Mouse (Mus musculus) liver, embryonic 16.5 days (tissue): ENCODE data around the gene Lrrc8b. TPM values are rescaled to one million over a fixed set of nuclear protein-coding genes. Genes with fewer than 3 reads are reported as not detected.
A peak's percentile ranks its signal among the peaks of the same experiment; 100 is the strongest.

Source experiments
- ATAC-seq: fragments of 200-750 bp; cut with Nextera tagmentation; 2 replicates; pipeline ENCODE4 v1.8.0; 2017; ENCODE audit warnings: low read depth, mild to moderate bottlenecking, moderate number of reproducible peaks, moderate library complexity
- H3K27ac ChIP-seq: fragments of 300-500 bp; sonication (generic); 2 replicates; pipeline ENCODE4 v1.5.1; 2014; ENCODE audit warnings: mild to moderate bottlenecking, low read length
- H3K27me3 ChIP-seq: fragments of 300-500 bp; sonication (generic); 2 replicates; pipeline ENCODE4 v1.6.1; 2014; ENCODE audit warnings: low read depth, low read length, mixed read lengths; ENCODE audit not compliant: control insufficient read depth, insufficient read depth
- H3K36me3 ChIP-seq: fragments of 300-500 bp; sonication (generic); 2 replicates; pipeline ENCODE4 v1.6.1; 2014; ENCODE audit warnings: mild to moderate bottlenecking; ENCODE audit not compliant: control insufficient read depth, insufficient read depth
- H3K4me1 ChIP-seq: fragments of 300-500 bp; sonication (generic); 2 replicates; pipeline ENCODE4 v1.6.1; 2014; ENCODE audit warnings: low read depth, low read length, mixed read lengths; ENCODE audit not compliant: control insufficient read depth
- H3K4me2 ChIP-seq: fragments of 300-500 bp; sonication (generic); 2 replicates; pipeline ENCODE4 v1.6.1; 2014; ENCODE audit warnings: low read depth, low read length, mixed read lengths
- H3K4me3 ChIP-seq: fragments of 300-500 bp; sonication (generic); 2 replicates; pipeline ENCODE4 v1.5.1; 2014; ENCODE audit warnings: low read depth, mild to moderate bottlenecking, low read length
- H3K9ac ChIP-seq: fragments of 300-500 bp; sonication (generic); 2 replicates; pipeline ENCODE4 v1.6.1; 2014; ENCODE audit warnings: low read depth, low read length
- H3K9me3 ChIP-seq: fragments of 300-500 bp; sonication (generic); replicated peaks from 2 replicates; pipeline ENCODE4 v1.6.1; 2016; ENCODE audit warnings: low read length; ENCODE audit not compliant: control insufficient read depth
- WGBS: fragments of 180-500 bp; shearing (Covaris S2); extraction: QIAGEN DNeasy Blood & Tissue Kit; methylation state at CpG from one replicate; pipeline ENCODE4 v1.1.7; 2014; ENCODE audit not compliant: insufficient replicate concordance; 5-methylcytosine and 5-hydroxymethylcytosine counted together
- polyA plus RNA-seq: library from polyadenylated mRNA; unstranded; fragments of >200 nt; fragmentation: Nextera tagmentation; extraction: Ambion mirVana; gene quantifications from 2 replicates; pipeline ENCODE4 v1.2.1, GENCODE M21; 2015

Lrrc8b gene
- polyA plus RNA-seq, 1 experiment from 2014 or later: 1.8 TPM

- Histone ChIP-seq H3K27ac (no peak overlapping the region), H3K27me3 (no peaks in the 10 kb centered on the region), H3K9ac (no peak overlapping the region), H3K9me3 (no peaks in the 10 kb centered on the region), H3K4me1 (peaks cover 8% of the 10 kb centered on the region), H3K4me3 (no peak overlapping the region), H3K36me3 (no peaks in the 10 kb centered on the region), H3K4me2 (no peak overlapping the region)
- no peak for ATAC-seq
- 40% methylated on average over 9 of the region's 9 CpGs for WGBS
Observed at GRCm38 (mm10) chr5:105440992-105441535, 25.5 kb downstream of the Lrrc8b start.

- Histone ChIP-seq H3K27me3 (no peaks in the 10 kb centered on the region), H3K36me3 (no peaks in the 10 kb centered on the region), H3K4me1 (peaks cover 4% of the 10 kb centered on the region), H3K27ac (no peak overlapping the region), H3K9ac (no peak overlapping the region), H3K4me3 (no peak overlapping the region), H3K4me2 (no peak overlapping the region), H3K9me3 (no peaks in the 10 kb centered on the region)
- no peak for ATAC-seq
- 34% methylated on average over 5 of the region's 5 CpGs for WGBS
Observed at GRCm38 (mm10) chr5:105442212-105443000, 26.8 kb downstream of the Lrrc8b start.

GRCm38 (mm10) chr5:105443057-105443815, 27.7 kb downstream of the Lrrc8b start:
- Histone ChIP-seq H3K9me3 (no peaks in the 10 kb centered on the region), H3K36me3 (no peaks in the 10 kb centered on the region), H3K27ac (peak overlapping the region; percentile 11; the same call in 1 of the 2 replicates), H3K4me2 (no peak overlapping the region), H3K27me3 (no peaks in the 10 kb centered on the region), H3K9ac (no peak overlapping the region), H3K4me3 (no peak overlapping the region), H3K4me1 (peaks cover 4% of the 10 kb centered on the region)
- 21% methylated on average over 11 of the region's 11 CpGs for WGBS
- no peak for ATAC-seq

- WGBS: 28% methylated on average over 6 of the region's 6 CpGs
- no peak overlapping the region for H3K9ac ChIP-seq
Observed at GRCm38 (mm10) chr5:105445686-105446085, 30.1 kb downstream of the Lrrc8b start.

GRCm38 (mm10) chr5:105454105-105454504, 38.5 kb downstream of the Lrrc8b start:
- Histone ChIP-seq H3K4me1 (no peaks in the 10 kb centered on the region), H3K4me3 (no peak overlapping the region), H3K4me2 (no peak overlapping the region), H3K9me3 (no peaks in the 10 kb centered on the region), H3K27ac (no peak overlapping the region), H3K27me3 (no peaks in the 10 kb centered on the region), H3K9ac (no peak overlapping the region), H3K36me3 (no peaks in the 10 kb centered on the region)
- 18% methylated on average over 1 of the region's 1 CpGs for WGBS
- ATAC-seq: no peak

More at GRCm38 (mm10) chr5:105445686-105446085, 30.1 kb downstream of the Lrrc8b start:
- H3K36me3 ChIP-seq: no peaks in the 10 kb centered on the region
- peaks cover 4% of the 10 kb centered on the region for H3K4me1 ChIP-seq
- H3K4me2 ChIP-seq: no peak overlapping the region
- no peaks in the 10 kb centered on the region for H3K27me3 ChIP-seq
- H3K4me3 ChIP-seq: no peak overlapping the region
- no peaks in the 10 kb centered on the region for H3K9me3 ChIP-seq
- no peak for ATAC-seq
- no peak overlapping the region for H3K27ac ChIP-seq

GRCm38 (mm10) chr5:105459077-105459476, 43.5 kb downstream of the Lrrc8b start:
- H3K4me2 ChIP-seq: no peak overlapping the region
- ATAC-seq: no peak
- 66% methylated on average over 6 of the region's 6 CpGs for WGBS
- no peaks in the 10 kb centered on the region for H3K9me3 ChIP-seq
- H3K27ac ChIP-seq: no peak overlapping the region
- H3K9ac ChIP-seq: no peak overlapping the region
- no peaks in the 10 kb centered on the region for H3K4me1 ChIP-seq
- H3K36me3 ChIP-seq: no peaks in the 10 kb centered on the region
- H3K27me3 ChIP-seq: no peaks in the 10 kb centered on the region
- H3K4me3 ChIP-seq: no peak overlapping the region

- 77% methylated on average over 5 of the region's 5 CpGs for WGBS
- Histone ChIP-seq H3K36me3 (no peaks in the 10 kb centered on the region), H3K4me1 (no peaks in the 10 kb centered on the region), H3K9ac (no peak overlapping the region), H3K4me2 (no peak overlapping the region), H3K9me3 (no peaks in the 10 kb centered on the region), H3K27ac (no peak overlapping the region), H3K4me3 (no peak overlapping the region), H3K27me3 (no peaks in the 10 kb centered on the region)
- no peak for ATAC-seq
Observed at GRCm38 (mm10) chr5:105460551-105460950, 45.0 kb downstream of the Lrrc8b start.

GRCm38 (mm10) chr5:105461076-105461475, 45.5 kb downstream of the Lrrc8b start:
- Histone ChIP-seq H3K4me2 (no peak overlapping the region), H3K4me1 (no peaks in the 10 kb centered on the region), H3K27me3 (no peaks in the 10 kb centered on the region), H3K36me3 (no peaks in the 10 kb centered on the region), H3K9me3 (no peaks in the 10 kb centered on the region), H3K9ac (no peak overlapping the region), H3K27ac (no peak overlapping the region), H3K4me3 (no peak overlapping the region)
- ATAC-seq: no peak
- 76% methylated on average over 1 of the region's 1 CpGs for WGBS

GRCm38 (mm10) chr5:105464671-105465070, 49.1 kb downstream of the Lrrc8b start:
- no peak overlapping the region for H3K27ac ChIP-seq
- no peak overlapping the region for H3K4me3 ChIP-seq
- no peak overlapping the region for H3K9ac ChIP-seq
- H3K9me3 ChIP-seq: no peaks in the 10 kb centered on the region
- H3K4me2 ChIP-seq: no peak overlapping the region
- no peaks in the 10 kb centered on the region for H3K4me1 ChIP-seq
- H3K36me3 ChIP-seq: no peaks in the 10 kb centered on the region
- no peaks in the 10 kb centered on the region for H3K27me3 ChIP-seq
- ATAC-seq: no peak
